Mouse (Mus musculus): ENCODE results near the gene Tmem145.
A peak's percentile ranks its signal among the peaks of the same experiment; 100 is the strongest.
"Not testable (repeated sequence)": the region's sequence is repeated elsewhere in the genome, so short reads cannot be mapped to it uniquely, and the experiment has no call there.

Gene Tmem145

GRCm38 (mm10) chr7:25294960-25295722 is 10.8 kb upstream of the Tmem145 start:
- DNase-seq, result no peak

- DNase-seq, result peak; percentile 53
Observed at GRCm38 (mm10) chr7:25296945-25297453, 8.9 kb upstream of the Tmem145 start.

- DNase-seq, result peak; percentile 91
Observed at GRCm38 (mm10) chr7:25297454-25298325, 8.2 kb upstream of the Tmem145 start, which contains the start of gene Pafah1b3. Gene Pafah1b3 (minus strand): TSS chr7:25297986.

- DNase-seq, result no peak
Observed at GRCm38 (mm10) chr7:25301063-25301462, 4.8 kb upstream of the Tmem145 start, which contains the start of gene Prr19. Gene Prr19 (plus strand): TSS chr7:25301411.

GRCm38 (mm10) chr7:25303003-25303684 is 2.8 kb upstream of the Tmem145 start:
- DNase-seq, result no peak

GRCm38 (mm10) chr7:25303685-25304006 is 2.3 kb upstream of the Tmem145 start:
- DNase-seq, result no peak

GRCm38 (mm10) chr7:25305481-25305880 is 425 bp upstream of the Tmem145 start:
- no peak for DNase-seq

- DNase-seq, result no peak
Observed at GRCm38 (mm10) chr7:25306614-25306996, 699 bp downstream of the Tmem145 start.

GRCm38 (mm10) chr7:25308702-25309318 is 2.9 kb downstream of the Tmem145 start:
- DNase-seq, result no peak

GRCm38 (mm10) chr7:25309425-25309824 is 3.5 kb downstream of the Tmem145 start:
- DNase-seq, result no peak

- no peak for DNase-seq
Observed at GRCm38 (mm10) chr7:25311193-25311592, 5.3 kb downstream of the Tmem145 start.

GRCm38 (mm10) chr7:25313325-25313724 is 7.4 kb downstream of the Tmem145 start:
- no peak for DNase-seq

- DNase-seq, result no peak
Observed at GRCm38 (mm10) chr7:25314606-25315305, 8.8 kb downstream of the Tmem145 start.

- DNase-seq, result no peak
Observed at GRCm38 (mm10) chr7:25315306-25316041, 9.6 kb downstream of the Tmem145 start.

GRCm38 (mm10) chr7:25316532-25317445 is 10.9 kb downstream of the Tmem145 start, which contains the start of gene Megf8:
Gene Megf8 (plus strand): TSS chr7:25317164.
- peak; percentile 99 for DNase-seq

GRCm38 (mm10) chr7:25317446-25317999 is 11.6 kb downstream of the Tmem145 start:
- peak; percentile 16 for DNase-seq

GRCm38 (mm10) chr7:25322058-25322484 is 16.2 kb downstream of the Tmem145 start:
- DNase-seq, result peak; percentile 18

- DNase-seq, result no peak
Observed at GRCm38 (mm10) chr7:25323219-25323618, 17.3 kb downstream of the Tmem145 start.

GRCm38 (mm10) chr7:25325431-25325830 is 19.5 kb downstream of the Tmem145 start:
- not testable (repeated sequence) for DNase-seq

- no peak for DNase-seq
Observed at GRCm38 (mm10) chr7:25326233-25326632, 20.3 kb downstream of the Tmem145 start.

All from lung, postnatal 36 days (tissue).